Mouse (Mus musculus) forebrain, postnatal 0 days (tissue): Measurements from ENCODE around the gene Bahd1. TPM values are rescaled to one million over a fixed set of nuclear protein-coding genes. Genes with fewer than 3 reads are reported as not detected.

Experiments used
- ATAC-seq: fragments of 200-750 bp; cut with Nextera tagmentation; 2 replicates; pipeline ENCODE4 v1.8.0; 2017; ENCODE audit warnings: mild to moderate bottlenecking, moderate library complexity
- DNase-seq: peaks from one replicate; pipeline ENCODE4 v3.0.0-alpha.2; 2015
- H3K27ac ChIP-seq: fragments of 300-500 bp; sonication (generic); 2 replicates; pipeline ENCODE4 v1.5.1; 2014; ENCODE audit warnings: low read depth, mild to moderate bottlenecking, antibody characterized with exemption, low read length, moderate library complexity, mixed read lengths
- H3K27me3 ChIP-seq: fragments of 300-500 bp; sonication (generic); 2 replicates; pipeline ENCODE4 v1.6.1; 2014; ENCODE audit warnings: mild to moderate bottlenecking, low read length, mixed read lengths; ENCODE audit not compliant: insufficient read depth
- H3K36me3 ChIP-seq: fragments of 300-500 bp; sonication (generic); 2 replicates; pipeline ENCODE4 v1.6.1; 2014; ENCODE audit warnings: mild to moderate bottlenecking, moderate library complexity; ENCODE audit not compliant: insufficient read depth
- H3K4me1 ChIP-seq: fragments of 300-500 bp; sonication (generic); 2 replicates; pipeline ENCODE4 v1.6.1; 2014; ENCODE audit warnings: antibody characterized with exemption; ENCODE audit not compliant: insufficient read depth
- H3K4me2 ChIP-seq: fragments of 300-500 bp; sonication (generic); 2 replicates; pipeline ENCODE4 v1.6.1; 2014; ENCODE audit warnings: low read depth, mild to moderate bottlenecking, moderate library complexity
- H3K4me3 ChIP-seq: fragments of 300-500 bp; sonication (generic); 2 replicates; pipeline ENCODE4 v1.5.1; 2014; ENCODE audit warnings: low read depth, low read length, mixed read lengths
- H3K9ac ChIP-seq: fragments of 300-500 bp; sonication (generic); 2 replicates; pipeline ENCODE4 v1.6.1; 2014; ENCODE audit warnings: mild to moderate bottlenecking
- H3K9me3 ChIP-seq: fragments of 300-500 bp; sonication (generic); 2 replicates; pipeline ENCODE4 v1.6.1; 2016; ENCODE audit warnings: low read length
- CTCF ChIP-seq: sonication (generic); IDR thresholded peaks from 2 replicates; pipeline ENCODE4 v1.5.1; 2016; ENCODE audit warnings: antibody characterized with exemption, control low read depth, low read depth
- WGBS: fragments of 180-500 bp; shearing (Covaris S2); extraction: QIAGEN DNeasy Blood & Tissue Kit; methylation state at CpG from one replicate; pipeline ENCODE4 v1.1.7; 2014; 5-methylcytosine and 5-hydroxymethylcytosine counted together
- polyA plus RNA-seq: library from polyadenylated mRNA; unstranded; fragments of >200 nt; fragmentation: Nextera tagmentation; extraction: Ambion mirVana; gene quantifications from 2 replicates; pipeline ENCODE4 v1.2.1, GENCODE M21; 2015
- total RNA-seq: library from RNA; depleted of rRNA; stranded (reverse); fragments of >200 nt; gene quantifications from 2 replicates; pipeline ENCODE4 v1.2.3, GENCODE M21; 2014

The Bahd1 gene
- total and polyA plus RNA-seq, 2 experiments from 2014 or later, result 5.1 to 19.9 TPM

DNA sequence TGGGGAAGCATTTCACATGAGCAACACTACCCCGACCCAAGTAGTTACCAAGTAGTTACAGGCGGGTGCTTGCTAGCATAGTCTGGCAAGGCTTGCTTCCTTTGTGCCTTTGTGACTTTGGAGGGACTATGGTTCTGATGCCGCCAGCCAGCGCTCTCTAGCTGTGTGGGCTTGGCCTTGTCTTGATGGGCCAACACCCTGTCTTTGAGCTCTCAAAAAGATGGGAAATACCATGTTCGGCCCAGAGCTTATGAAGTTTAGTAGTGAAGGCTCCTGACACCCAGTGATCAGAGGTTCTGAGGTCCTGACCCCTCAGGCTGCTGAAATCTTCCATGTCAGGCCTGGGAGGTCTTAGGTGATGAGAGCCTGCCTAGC is 5.9 kb downstream of the Bahd1 start:
- no peak for DNase-seq
- Histone ChIP-seq H3K27ac (no peak overlapping the region), H3K9ac (no peak overlapping the region), H3K4me3 (no peak overlapping the region), H3K27me3 (no peaks in the 10 kb centered on the region), H3K9me3 (no peaks in the 10 kb centered on the region), H3K36me3 (no peaks in the 10 kb centered on the region), H3K4me1 (peaks cover 10% of the 10 kb centered on the region; the same call in 1 of the 2 replicates), H3K4me2 (no peak overlapping the region)
- ATAC-seq, result no peak
- TF ChIP-seq CTCF, result no peak
- WGBS, result 74% methylated on average over 5 of the region's 5 CpGs

- ATAC-seq, result no peak
- no peak overlapping the region for H3K4me3 ChIP-seq
- no peak overlapping the region for H3K27ac ChIP-seq
- WGBS, result 95% methylated on average over 3 of the region's 3 CpGs
- H3K36me3 ChIP-seq, result no peaks in the 10 kb centered on the region
- no peaks in the 10 kb centered on the region for H3K9me3 ChIP-seq
- H3K9ac ChIP-seq, result no peak overlapping the region
- no peak overlapping the region for H3K4me2 ChIP-seq
- H3K4me1 ChIP-seq, result peaks cover 10% of the 10 kb centered on the region; the same call in 1 of the 2 replicates
- DNase-seq, result no peak
- TF ChIP-seq CTCF, result no peak
- no peaks in the 10 kb centered on the region for H3K27me3 ChIP-seq
Measured at GRCm38 (mm10) chr2:118907781-118908180, 7.6 kb downstream of the Bahd1 start.

GRCm38 (mm10) chr2:118909151-118909550 is 9.0 kb downstream of the Bahd1 start:
- DNase-seq, result no peak
- Histone ChIP-seq H3K4me2 (no peak overlapping the region), H3K9me3 (no peaks in the 10 kb centered on the region), H3K36me3 (no peaks in the 10 kb centered on the region), H3K27me3 (no peaks in the 10 kb centered on the region), H3K4me1 (peaks cover 13% of the 10 kb centered on the region; the same call in 1 of the 2 replicates), H3K27ac (no peak overlapping the region), H3K9ac (no peak overlapping the region), H3K4me3 (no peak overlapping the region)
- no peak for TF ChIP-seq CTCF
- ATAC-seq, result no peak
- WGBS, result 41% methylated on average over 1 of the region's 1 CpGs

- TF ChIP-seq CTCF, result no peak
- WGBS, result 78% methylated on average over 7 of the region's 7 CpGs
Measured at GRCm38 (mm10) chr2:118910605-118911278, 10.6 kb downstream of the Bahd1 start.

GRCm38 (mm10) chr2:118912706-118913105 is 12.5 kb downstream of the Bahd1 start:
- Histone ChIP-seq H3K4me1 (0 out of 2 replicates have a peak, but pooled peaks cover 10% of the 10 kb centered on the region), H3K4me2 (no peak overlapping the region), H3K27me3 (no peaks in the 10 kb centered on the region), H3K9ac (no peak overlapping the region), H3K4me3 (no peak overlapping the region), H3K9me3 (no peaks in the 10 kb centered on the region), H3K27ac (no peak overlapping the region), H3K36me3 (0 out of 2 replicates have a peak, but pooled peaks cover 4% of the 10 kb centered on the region)
- no peak for DNase-seq
- 75% methylated on average over 8 of the region's 8 CpGs for WGBS
- no peak for TF ChIP-seq CTCF
- no peak for ATAC-seq

More at GRCm38 (mm10) chr2:118910605-118911278, 10.6 kb downstream of the Bahd1 start:
- H3K4me3 ChIP-seq, result no peak overlapping the region
- no peaks in the 10 kb centered on the region for H3K36me3 ChIP-seq
- ATAC-seq (no peak), DNase-seq (no peak)
- no peak overlapping the region for H3K4me2 ChIP-seq
- no peaks in the 10 kb centered on the region for H3K9me3 ChIP-seq
- no peak overlapping the region for H3K27ac ChIP-seq
- no peak overlapping the region for H3K9ac ChIP-seq
- 0 out of 2 replicates have a peak, but pooled peaks cover 10% of the 10 kb centered on the region for H3K4me1 ChIP-seq
- H3K27me3 ChIP-seq, result no peaks in the 10 kb centered on the region

- no peak overlapping the region for H3K9ac ChIP-seq
- 0 out of 2 replicates have a peak, but pooled peaks cover 4% of the 10 kb centered on the region for H3K36me3 ChIP-seq
- 43% methylated on average over 11 of the region's 11 CpGs for WGBS
- no peaks in the 10 kb centered on the region for H3K9me3 ChIP-seq
- no peak overlapping the region for H3K27ac ChIP-seq
- H3K27me3 ChIP-seq, result no peaks in the 10 kb centered on the region
- H3K4me3 ChIP-seq, result no peak overlapping the region
- DNase-seq, result no peak
- no peak overlapping the region for H3K4me2 ChIP-seq
- 0 out of 2 replicates have a peak, but pooled peaks cover 10% of the 10 kb centered on the region for H3K4me1 ChIP-seq
- ATAC-seq, result peak; percentile 28; the same call in 1 of the 2 replicates
- TF ChIP-seq CTCF, result no peak
Measured at GRCm38 (mm10) chr2:118913551-118914276, 13.5 kb downstream of the Bahd1 start.

- WGBS, result 20% methylated on average over 8 of the region's 8 CpGs
- Histone ChIP-seq H3K9me3 (no peaks in the 10 kb centered on the region), H3K27ac (no peak overlapping the region), H3K4me3 (no peak overlapping the region), H3K27me3 (no peaks in the 10 kb centered on the region), H3K9ac (no peak overlapping the region), H3K36me3 (peaks cover 8% of the 10 kb centered on the region; the same call in 1 of the 2 replicates), H3K4me2 (no peak overlapping the region), H3K4me1 (0 out of 2 replicates have a peak, but pooled peaks cover 10% of the 10 kb centered on the region)
- TF ChIP-seq CTCF, result no peak
- DNase-seq (no peak), ATAC-seq (peak; percentile 54)
Measured at GRCm38 (mm10) chr2:118914685-118915084, 14.5 kb downstream of the Bahd1 start.
